Mouse (Mus musculus) stomach, embryonic 16.5 days (tissue): ENCODE results near the gene Mllt11. TPM values are rescaled to one million over a fixed set of nuclear protein-coding genes. Genes with fewer than 3 reads are reported as not detected.
A peak's percentile ranks its signal among the peaks of the same experiment; 100 is the strongest.

Source experiments
- ATAC-seq: fragments of 200-750 bp; cut with Nextera tagmentation; 2 replicates; pipeline ENCODE4 v1.8.0; 2017; ENCODE audit warnings: moderate number of reproducible peaks, moderate TSS enrichment; ENCODE audit not compliant: insufficient read depth, low FRiP score
- H3K27ac ChIP-seq: fragments of 300-500 bp; sonication (generic); 2 replicates; pipeline ENCODE4 v1.5.1; 2014; ENCODE audit warnings: low read length
- H3K27me3 ChIP-seq: fragments of 300-500 bp; sonication (generic); 2 replicates; pipeline ENCODE4 v1.6.1; 2014; ENCODE audit warnings: low read length, control low read depth, mixed read lengths; ENCODE audit not compliant: control insufficient read depth, insufficient read depth
- H3K36me3 ChIP-seq: fragments of 300-500 bp; sonication (generic); 2 replicates; pipeline ENCODE4 v1.6.1; 2014; ENCODE audit warnings: low read length; ENCODE audit not compliant: control insufficient read depth, insufficient read depth
- H3K4me1 ChIP-seq: fragments of 300-500 bp; sonication (generic); 2 replicates; pipeline ENCODE4 v1.6.1; 2014; ENCODE audit warnings: low read length, control low read depth, mixed read lengths; ENCODE audit not compliant: control insufficient read depth, insufficient read depth
- H3K4me2 ChIP-seq: fragments of 300-500 bp; sonication (generic); 2 replicates; pipeline ENCODE4 v1.6.1; 2014; ENCODE audit warnings: low read depth, low read length, mixed read lengths
- H3K4me3 ChIP-seq: fragments of 300-500 bp; sonication (generic); replicated peaks from 2 replicates; pipeline ENCODE4 v1.5.1; 2014; ENCODE audit warnings: mild to moderate bottlenecking, low read length
- H3K9ac ChIP-seq: fragments of 300-500 bp; sonication (generic); 2 replicates; pipeline ENCODE4 v1.6.1; 2014; ENCODE audit warnings: low read length
- H3K9me3 ChIP-seq: fragments of 300-500 bp; sonication (generic); replicated peaks from 2 replicates; pipeline ENCODE4 v1.6.1; 2016; ENCODE audit warnings: low read length, control low read depth; ENCODE audit not compliant: control insufficient read depth
- WGBS: fragments of 180-500 bp; shearing (Covaris S2); extraction: QIAGEN DNeasy Blood & Tissue Kit; methylation state at CpG from one replicate; pipeline ENCODE4 v1.1.7; 2014; 5-methylcytosine and 5-hydroxymethylcytosine counted together
- polyA plus RNA-seq: library from polyadenylated mRNA; unstranded; fragments of >200 nt; fragmentation: Nextera tagmentation; extraction: Ambion mirVana; gene quantifications from 2 replicates; pipeline ENCODE4 v1.2.1, GENCODE M21; 2015

Gene Mllt11
- polyA plus RNA-seq, 1 experiment from 2014 or later = 16.2 TPM

DNA sequence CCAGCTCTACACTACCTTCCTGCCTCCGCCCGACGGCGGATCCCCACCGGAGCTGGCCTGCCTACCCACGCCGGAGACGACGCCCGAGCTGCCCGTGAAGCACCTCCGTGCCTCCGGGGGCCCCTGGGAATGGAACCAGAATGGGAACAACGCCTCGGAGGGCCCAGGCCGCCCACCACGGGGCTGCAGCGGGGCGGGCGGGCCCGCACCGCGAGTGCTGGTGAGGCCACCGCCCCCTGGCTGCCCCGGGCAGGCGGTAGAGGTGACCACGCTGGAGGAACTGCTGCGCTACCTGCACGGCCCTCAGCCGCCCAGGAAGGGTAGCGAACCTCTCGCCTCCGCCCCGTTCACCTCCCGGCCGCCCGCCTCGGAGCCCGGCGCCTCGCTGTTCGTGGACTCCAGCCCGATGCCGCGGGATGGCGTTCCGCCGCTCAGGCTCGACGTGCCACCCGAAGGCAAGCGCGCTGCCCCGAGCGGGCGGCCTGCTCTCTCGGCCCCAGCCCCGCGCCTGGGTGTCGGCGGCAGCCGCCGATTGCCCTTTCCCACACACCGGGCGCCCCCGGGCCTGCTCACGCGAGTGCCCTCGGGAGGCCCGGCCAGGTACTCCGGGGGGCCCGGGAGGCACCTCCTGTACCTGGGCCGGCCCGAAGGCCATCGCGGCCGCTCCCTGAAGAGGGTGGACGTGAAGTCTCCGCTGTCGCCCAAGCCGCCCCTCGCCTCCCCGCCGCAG is 59.3 kb downstream of the Mllt11 start:
- H3K27me3 ChIP-seq = peaks cover 18% of the 10 kb centered on the region
- H3K4me1 ChIP-seq = peaks cover 13% of the 10 kb centered on the region; the same call in 1 of the 2 replicates
- peak overlapping the region; percentile 56 for H3K4me2 ChIP-seq
- no peaks in the 10 kb centered on the region for H3K9me3 ChIP-seq
- H3K4me3 ChIP-seq = peak overlapping the region; percentile 32
- 34% methylated on average over 77 of the region's 84 CpGs for WGBS
- no peak overlapping the region for H3K27ac ChIP-seq
- peak overlapping the region; percentile 59; the same call in 1 of the 2 replicates for H3K9ac ChIP-seq
- peaks cover 10% of the 10 kb centered on the region; the same call in 1 of the 2 replicates for H3K36me3 ChIP-seq
- ATAC-seq = no peak

DNA sequence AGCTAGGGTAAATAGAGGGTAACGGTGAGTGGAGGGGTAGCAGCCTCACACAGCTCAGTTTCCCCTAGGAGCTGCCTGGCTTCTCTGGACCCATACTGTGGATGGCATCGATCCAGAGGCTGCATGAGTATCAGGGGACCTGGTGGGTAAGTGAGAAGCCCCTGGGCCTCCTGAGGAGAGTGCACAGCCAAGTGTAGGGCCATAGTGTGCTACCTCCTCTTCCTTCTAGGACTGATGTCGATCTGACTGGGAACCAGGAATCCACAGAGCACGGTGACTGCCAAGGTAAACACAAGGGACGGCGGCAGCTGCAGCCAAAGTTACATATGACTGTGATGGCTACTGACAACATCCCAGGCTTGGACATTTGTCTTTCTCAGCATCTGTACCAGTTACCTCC is 60.9 kb downstream of the Mllt11 start:
- Histone ChIP-seq H3K4me3 (no peak overlapping the region), H3K27me3 (peaks cover 18% of the 10 kb centered on the region), H3K27ac (no peak overlapping the region), H3K36me3 (peaks cover 10% of the 10 kb centered on the region; the same call in 1 of the 2 replicates), H3K9ac (no peak overlapping the region), H3K4me1 (peaks cover 13% of the 10 kb centered on the region; the same call in 1 of the 2 replicates), H3K4me2 (no peak overlapping the region), H3K9me3 (no peaks in the 10 kb centered on the region)
- WGBS = 69% methylated on average over 6 of the region's 6 CpGs
- no peak for ATAC-seq

DNA sequence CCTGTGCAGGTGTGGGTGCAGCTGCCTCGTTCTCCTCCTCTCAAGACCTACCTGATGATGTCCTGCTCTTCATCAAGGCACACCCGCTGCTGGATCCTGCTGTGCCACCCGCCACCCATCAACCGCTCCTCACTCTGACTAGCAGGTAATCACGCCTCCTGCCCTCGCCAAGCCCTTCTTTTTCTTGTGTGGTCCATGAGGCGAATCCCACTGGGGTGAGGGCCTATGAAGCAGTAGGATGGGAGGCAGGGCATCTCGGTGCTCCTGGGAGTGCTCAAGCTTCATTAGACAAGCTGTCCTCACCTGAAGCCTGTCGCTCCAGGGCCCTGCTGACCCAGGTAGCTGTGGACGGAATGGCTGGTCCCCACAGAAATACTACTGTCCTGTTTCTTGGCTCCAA is 62.0 kb downstream of the Mllt11 start:
- no peak overlapping the region for H3K27ac ChIP-seq
- WGBS = 91% methylated on average over 10 of the region's 10 CpGs

More for the DNA sequence above, 62.0 kb downstream of the Mllt11 start:
- Histone ChIP-seq H3K4me2 (no peak overlapping the region), H3K4me1 (peaks cover 13% of the 10 kb centered on the region; the same call in 1 of the 2 replicates), H3K9ac (no peak overlapping the region), H3K9me3 (no peaks in the 10 kb centered on the region), H3K36me3 (peaks cover 10% of the 10 kb centered on the region; the same call in 1 of the 2 replicates), H3K4me3 (no peak overlapping the region), H3K27me3 (peaks cover 18% of the 10 kb centered on the region)
- ATAC-seq = no peak

Other genes starting within 250 kb of the Mllt11 start
- gene Zfp687, start 216.7 kb downstream of the Mllt11 start, polyA plus RNA-seq = 20.4 and 22.6 TPM in 2 replicates
- gene Psmd4, start 189.6 kb downstream of the Mllt11 start, polyA plus RNA-seq = 218 TPM in 2 replicates
- 18.6 and 19.0 TPM in 2 replicates for gene Pip5k1a, start 125.2 kb downstream of the Mllt11 start, polyA plus RNA-seq
- 102 and 123 TPM in 2 replicates for gene Vps72, start 121.1 kb downstream of the Mllt11 start, polyA plus RNA-seq
- 2.2 and 7.3 TPM in 2 replicates for gene Tmod4, start 107.7 kb downstream of the Mllt11 start, polyA plus RNA-seq
- 55.8 and 58.2 TPM in 2 replicates for gene Scnm1, start 98.2 kb downstream of the Mllt11 start, polyA plus RNA-seq
- 13.7 and 14.5 TPM in 2 replicates for gene Lysmd1, start 98.1 kb downstream of the Mllt11 start, polyA plus RNA-seq
- 5.4 and 6.5 TPM in 2 replicates for gene Tnfaip8l2, start 89.8 kb downstream of the Mllt11 start, polyA plus RNA-seq
- gene Sema6c, start 71.7 kb downstream of the Mllt11 start, polyA plus RNA-seq = 1.5 and 2.6 TPM in 2 replicates
- gene Gabpb2, start 14.3 kb downstream of the Mllt11 start, polyA plus RNA-seq = 10.9 and 11.5 TPM in 2 replicates
- gene Cdc42se1, start 3.4 kb downstream of the Mllt11 start, polyA plus RNA-seq = 105 and 118 TPM in 2 replicates
- gene Gm128, start 9.4 kb upstream of the Mllt11 start, polyA plus RNA-seq = 0.25 and 0.52 TPM in 2 replicates
- 9.2 and 11.6 TPM in 2 replicates for gene Bnipl, start 19.0 kb upstream of the Mllt11 start, polyA plus RNA-seq
- gene Mindy1, start 49.2 kb upstream of the Mllt11 start, polyA plus RNA-seq = 54.6 and 62.0 TPM in 2 replicates
- 18.9 and 21.2 TPM in 2 replicates for gene Prune1, start 49.9 kb upstream of the Mllt11 start, polyA plus RNA-seq
- gene Anxa9, start 75.0 kb upstream of the Mllt11 start, polyA plus RNA-seq = 6.8 and 13.2 TPM in 2 replicates
- gene Cers2, start 82.6 kb upstream of the Mllt11 start, polyA plus RNA-seq = 148 and 155 TPM in 2 replicates
- gene Setdb1, start 125.0 kb upstream of the Mllt11 start, polyA plus RNA-seq = 35.2 and 36.9 TPM in 2 replicates
- 0.63 TPM in 1 of 2 replicates, not detected in the other for gene 4930558C23Rik, start 170.7 kb upstream of the Mllt11 start, polyA plus RNA-seq
- gene Arnt, start 202.2 kb upstream of the Mllt11 start, polyA plus RNA-seq = 46.5 and 47.8 TPM in 2 replicates